Mouse (Mus musculus): ENCODE measurements around the gene St5. TPM values are rescaled to one million over a fixed set of nuclear protein-coding genes. Genes with fewer than 3 reads are reported as not detected.

Gene St5
- polyA plus RNA-seq, 1 experiment from 2014 or later: 45.7 TPM

- Histone ChIP-seq H3K4me1 (ENCODE audit: control insufficient read depth, insufficient read depth, low read length) (peaks cover 8% of the 10 kb centered on the region; the same call in 1 of the 2 replicates), H3K4me3 (ENCODE audit: low read depth, low read length) (no peak overlapping the region), H3K27me3 (replicated peaks; ENCODE audit: control insufficient read depth, insufficient read depth, low read length) (no peaks in the 10 kb centered on the region), H3K9me3 (ENCODE audit: control insufficient read depth, low read length) (no peaks in the 10 kb centered on the region), H3K4me2 (ENCODE audit: low read depth, low read length) (no peak overlapping the region), H3K36me3 (ENCODE audit: control insufficient read depth, insufficient read depth, low read length) (no peaks in the 10 kb centered on the region), H3K27ac (replicated peaks; ENCODE audit: low read depth, low read length) (no peak overlapping the region), H3K9ac (ENCODE audit: low read depth, low read length) (no peak overlapping the region)
- ATAC-seq (ENCODE audit: low read depth) (no peak; the same call in 1 of the 2 replicates), DNase-seq (ENCODE audit: low spot score) (no peak)
Observed at GRCm38 (mm10) chr7:109602022-109602421, 101.4 kb downstream of the St5 start.

DNA sequence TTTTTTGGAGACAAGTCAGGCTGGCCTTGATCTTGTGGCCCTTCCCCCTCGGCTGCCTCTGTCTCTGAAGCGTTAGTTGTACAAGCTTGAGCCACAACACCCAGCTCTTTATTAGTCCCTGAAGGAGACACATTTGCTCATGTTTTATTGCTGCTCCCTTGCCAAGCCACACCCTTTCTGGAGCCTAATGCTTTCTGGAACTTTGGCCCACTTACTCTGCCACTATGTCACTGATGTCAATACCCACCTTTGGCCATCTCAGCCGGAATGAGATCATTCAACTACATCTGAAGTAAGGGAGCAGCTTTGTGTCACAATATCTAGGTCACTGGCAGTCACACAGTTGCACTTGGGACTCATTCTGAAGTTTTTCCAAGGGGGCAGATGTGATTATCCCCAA, 102.7 kb downstream of the St5 start:
- Histone ChIP-seq H3K9ac (ENCODE audit: low read depth, low read length) (no peak overlapping the region), H3K9me3 (ENCODE audit: control insufficient read depth, low read length) (no peaks in the 10 kb centered on the region), H3K4me3 (ENCODE audit: low read depth, low read length) (no peak overlapping the region), H3K27me3 (replicated peaks; ENCODE audit: control insufficient read depth, insufficient read depth, low read length) (no peaks in the 10 kb centered on the region), H3K4me1 (ENCODE audit: control insufficient read depth, insufficient read depth, low read length) (0 out of 2 replicates have a peak, but pooled peaks cover 5% of the 10 kb centered on the region), H3K4me2 (ENCODE audit: low read depth, low read length) (no peak overlapping the region), H3K36me3 (ENCODE audit: control insufficient read depth, insufficient read depth, low read length) (no peaks in the 10 kb centered on the region), H3K27ac (replicated peaks; ENCODE audit: low read depth, low read length) (no peak overlapping the region)
- no peak for DNase-seq (ENCODE audit: low spot score)
- ATAC-seq (ENCODE audit: low read depth): no peak
- 56% methylated on average over 3 of the region's 3 CpGs for WGBS

DNA sequence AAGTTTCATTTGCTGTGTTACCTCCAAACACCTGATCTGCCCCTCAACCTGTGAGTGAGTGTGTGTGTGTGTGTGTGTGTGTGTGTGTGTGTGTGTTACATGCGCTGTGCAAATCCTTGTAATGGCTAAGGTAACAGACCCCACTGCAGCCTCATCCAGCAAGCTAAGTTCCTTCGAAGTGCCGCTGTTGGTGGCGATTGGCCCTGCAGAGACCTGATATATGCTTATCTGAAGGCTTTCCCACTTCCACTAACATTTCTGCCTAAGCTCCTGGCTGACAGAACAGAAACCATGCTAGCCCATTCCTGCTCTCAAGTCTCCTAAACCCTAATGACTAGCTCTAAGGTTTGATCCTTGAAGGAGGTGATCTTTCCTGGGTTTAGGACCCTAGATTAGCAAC, 103.4 kb downstream of the St5 start:
- H3K9ac ChIP-seq (ENCODE audit: low read depth, low read length): no peak overlapping the region
- H3K4me1 ChIP-seq (ENCODE audit: control insufficient read depth, insufficient read depth, low read length): 0 out of 2 replicates have a peak, but pooled peaks cover 5% of the 10 kb centered on the region
- WGBS: 86% methylated on average over 4 of the region's 4 CpGs
- no peak overlapping the region for H3K27ac ChIP-seq (replicated peaks; ENCODE audit: low read depth, low read length)
- H3K4me2 ChIP-seq (ENCODE audit: low read depth, low read length): no peak overlapping the region
- ATAC-seq (ENCODE audit: low read depth) (no peak), DNase-seq (ENCODE audit: low spot score) (no peak)
- no peak overlapping the region for H3K4me3 ChIP-seq (ENCODE audit: low read depth, low read length)
- no peaks in the 10 kb centered on the region for H3K36me3 ChIP-seq (ENCODE audit: control insufficient read depth, insufficient read depth, low read length)
- no peaks in the 10 kb centered on the region for H3K9me3 ChIP-seq (ENCODE audit: control insufficient read depth, low read length)
- H3K27me3 ChIP-seq (replicated peaks; ENCODE audit: control insufficient read depth, insufficient read depth, low read length): no peaks in the 10 kb centered on the region

- Histone ChIP-seq H3K4me1 (ENCODE audit: control insufficient read depth, insufficient read depth, low read length) (no peaks in the 10 kb centered on the region), H3K4me2 (ENCODE audit: low read depth, low read length) (no peak overlapping the region), H3K4me3 (ENCODE audit: low read depth, low read length) (no peak overlapping the region), H3K36me3 (ENCODE audit: control insufficient read depth, insufficient read depth, low read length) (no peaks in the 10 kb centered on the region), H3K9me3 (ENCODE audit: control insufficient read depth, low read length) (no peaks in the 10 kb centered on the region), H3K27ac (replicated peaks; ENCODE audit: low read depth, low read length) (no peak overlapping the region), H3K27me3 (replicated peaks; ENCODE audit: control insufficient read depth, insufficient read depth, low read length) (no peaks in the 10 kb centered on the region), H3K9ac (ENCODE audit: low read depth, low read length) (no peak overlapping the region)
- 76% methylated on average over 2 of the region's 2 CpGs for WGBS
- no peak for ATAC-seq (ENCODE audit: low read depth)
- no peak for DNase-seq (ENCODE audit: low spot score)
Observed at GRCm38 (mm10) chr7:109594845-109595531, 108.4 kb downstream of the St5 start.

DNA sequence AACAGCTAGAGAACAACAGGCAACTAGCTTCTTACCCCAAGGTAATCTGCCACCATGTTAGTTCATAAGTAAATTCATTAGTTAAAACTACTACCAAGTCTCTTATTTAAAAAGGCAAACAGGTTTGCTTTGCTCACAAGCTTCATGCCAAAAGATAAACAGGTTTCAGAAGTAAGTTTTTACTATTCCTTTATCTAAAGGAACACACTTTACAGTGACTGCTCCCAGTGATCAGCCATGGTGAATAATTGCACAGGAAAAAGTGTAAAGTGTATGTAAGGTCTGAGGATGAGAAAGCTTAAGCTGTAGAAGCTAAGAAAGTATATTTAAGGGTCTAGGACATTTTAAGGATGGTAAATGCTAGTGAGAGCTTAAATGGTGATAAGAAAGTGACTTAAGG, 109.4 kb downstream of the St5 start:
- no peak overlapping the region for H3K4me3 ChIP-seq (ENCODE audit: low read depth, low read length)
- no peak overlapping the region for H3K27ac ChIP-seq (replicated peaks; ENCODE audit: low read depth, low read length)
- H3K4me2 ChIP-seq (ENCODE audit: low read depth, low read length): no peak overlapping the region
- H3K27me3 ChIP-seq (replicated peaks; ENCODE audit: control insufficient read depth, insufficient read depth, low read length): no peaks in the 10 kb centered on the region
- H3K9ac ChIP-seq (ENCODE audit: low read depth, low read length): no peak overlapping the region
- H3K36me3 ChIP-seq (ENCODE audit: control insufficient read depth, insufficient read depth, low read length): no peaks in the 10 kb centered on the region
- no peaks in the 10 kb centered on the region for H3K9me3 ChIP-seq (ENCODE audit: control insufficient read depth, low read length)
- DNase-seq (ENCODE audit: low spot score) (no peak), ATAC-seq (ENCODE audit: low read depth) (no peak)
- H3K4me1 ChIP-seq (ENCODE audit: control insufficient read depth, insufficient read depth, low read length): no peaks in the 10 kb centered on the region; the same call in 1 of the 2 replicates

DNA sequence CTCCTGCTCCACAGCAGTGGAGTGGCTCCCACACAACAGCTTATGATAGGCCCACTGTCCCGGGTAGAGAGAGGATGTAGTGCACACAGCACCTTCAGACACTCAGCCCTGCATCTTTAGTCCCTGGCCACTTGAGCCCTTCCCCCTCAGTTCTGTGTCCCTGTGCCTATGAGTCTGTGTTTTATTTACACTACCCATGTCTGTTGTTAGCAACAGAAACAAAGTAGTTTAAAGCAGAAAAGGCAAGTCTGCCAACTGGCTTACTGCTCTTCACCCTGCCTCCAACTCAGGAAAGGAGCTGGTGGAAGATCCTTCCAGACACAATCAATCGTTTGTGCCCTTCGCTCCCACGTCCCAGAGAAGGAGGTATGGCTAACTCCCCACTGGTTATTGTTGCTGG, 111.2 kb downstream of the St5 start:
- no peak for DNase-seq (ENCODE audit: low spot score)
- Histone ChIP-seq H3K9me3 (ENCODE audit: control insufficient read depth, low read length) (no peaks in the 10 kb centered on the region), H3K36me3 (ENCODE audit: control insufficient read depth, insufficient read depth, low read length) (no peaks in the 10 kb centered on the region), H3K27me3 (replicated peaks; ENCODE audit: control insufficient read depth, insufficient read depth, low read length) (no peaks in the 10 kb centered on the region), H3K4me1 (ENCODE audit: control insufficient read depth, insufficient read depth, low read length) (no peaks in the 10 kb centered on the region; the same call in 1 of the 2 replicates), H3K27ac (replicated peaks; ENCODE audit: low read depth, low read length) (no peak overlapping the region), H3K4me2 (ENCODE audit: low read depth, low read length) (no peak overlapping the region), H3K9ac (ENCODE audit: low read depth, low read length) (no peak overlapping the region), H3K4me3 (ENCODE audit: low read depth, low read length) (no peak overlapping the region)
- no peak for ATAC-seq (ENCODE audit: low read depth)
- WGBS: 44% methylated on average over 4 of the region's 4 CpGs

- Histone ChIP-seq H3K4me1 (ENCODE audit: control insufficient read depth, insufficient read depth, low read length) (no peaks in the 10 kb centered on the region; the same call in 1 of the 2 replicates), H3K4me2 (ENCODE audit: low read depth, low read length) (no peak overlapping the region), H3K27ac (replicated peaks; ENCODE audit: low read depth, low read length) (no peak overlapping the region), H3K36me3 (ENCODE audit: control insufficient read depth, insufficient read depth, low read length) (no peaks in the 10 kb centered on the region), H3K9me3 (ENCODE audit: control insufficient read depth, low read length) (no peaks in the 10 kb centered on the region), H3K27me3 (replicated peaks; ENCODE audit: control insufficient read depth, insufficient read depth, low read length) (no peaks in the 10 kb centered on the region), H3K4me3 (ENCODE audit: low read depth, low read length) (no peak overlapping the region), H3K9ac (ENCODE audit: low read depth, low read length) (no peak overlapping the region)
- 85% methylated on average over 2 of the region's 2 CpGs for WGBS
- ATAC-seq (ENCODE audit: low read depth) (no peak), DNase-seq (ENCODE audit: low spot score) (no peak)
Observed at GRCm38 (mm10) chr7:109590576-109590975, 112.8 kb downstream of the St5 start.

GRCm38 (mm10) chr7:109588990-109589389, 114.4 kb downstream of the St5 start:
- Histone ChIP-seq H3K36me3 (ENCODE audit: control insufficient read depth, insufficient read depth, low read length) (no peaks in the 10 kb centered on the region), H3K4me1 (ENCODE audit: control insufficient read depth, insufficient read depth, low read length) (no peaks in the 10 kb centered on the region; the same call in 1 of the 2 replicates), H3K9ac (ENCODE audit: low read depth, low read length) (no peak overlapping the region), H3K9me3 (ENCODE audit: control insufficient read depth, low read length) (no peaks in the 10 kb centered on the region), H3K4me3 (ENCODE audit: low read depth, low read length) (no peak overlapping the region), H3K27ac (replicated peaks; ENCODE audit: low read depth, low read length) (no peak overlapping the region; the same call in 1 of the 2 replicates), H3K27me3 (replicated peaks; ENCODE audit: control insufficient read depth, insufficient read depth, low read length) (no peaks in the 10 kb centered on the region), H3K4me2 (ENCODE audit: low read depth, low read length) (no peak overlapping the region)
- no peak for DNase-seq (ENCODE audit: low spot score)
- no peak for ATAC-seq (ENCODE audit: low read depth)
- WGBS: 75% methylated on average over 6 of the region's 6 CpGs

GRCm38 (mm10) chr7:109588145-109588544, 115.3 kb downstream of the St5 start:
- H3K9me3 ChIP-seq (ENCODE audit: control insufficient read depth, low read length): no peaks in the 10 kb centered on the region
- WGBS: 69% methylated on average over 8 of the region's 8 CpGs
- no peaks in the 10 kb centered on the region; the same call in 1 of the 2 replicates for H3K4me1 ChIP-seq (ENCODE audit: control insufficient read depth, insufficient read depth, low read length)
- H3K36me3 ChIP-seq (ENCODE audit: control insufficient read depth, insufficient read depth, low read length): no peaks in the 10 kb centered on the region
- H3K9ac ChIP-seq (ENCODE audit: low read depth, low read length): no peak overlapping the region
- H3K27me3 ChIP-seq (replicated peaks; ENCODE audit: control insufficient read depth, insufficient read depth, low read length): no peaks in the 10 kb centered on the region
- H3K4me3 ChIP-seq (ENCODE audit: low read depth, low read length): no peak overlapping the region
- no peak for DNase-seq (ENCODE audit: low spot score)
- no peak for ATAC-seq (ENCODE audit: low read depth)
- no peak overlapping the region for H3K27ac ChIP-seq (replicated peaks; ENCODE audit: low read depth, low read length)
- H3K4me2 ChIP-seq (ENCODE audit: low read depth, low read length): no peak overlapping the region

All from embryonic facial prominence, embryonic 14.5 days (tissue).